Mouse (Mus musculus): ENCODE data around the gene Foxp4.

DNA sequence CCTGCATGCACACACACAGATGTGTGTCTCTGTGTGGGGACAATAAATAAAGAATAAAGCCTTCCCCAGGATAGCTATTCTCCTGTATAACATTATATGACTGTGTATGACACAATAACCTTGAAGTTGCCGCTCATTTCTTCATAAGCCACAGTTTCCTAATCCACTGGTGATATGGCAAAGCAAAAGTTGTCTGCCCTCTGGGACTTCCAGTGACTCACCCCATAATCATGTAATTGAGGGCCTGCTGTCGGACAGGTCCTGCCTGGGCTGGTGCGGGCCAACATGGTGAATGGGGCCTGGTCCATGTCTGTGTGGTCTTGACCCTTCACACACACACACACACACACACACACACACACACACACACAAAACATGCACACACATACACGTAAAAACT lies 70.7 kb downstream of the Foxp4 start:
- no peak for TF ChIP-seq CTCF (IDR thresholded peaks at IDR 0.05; ENCODE audit: low read depth)
- TF ChIP-seq EP300 (optimal IDR thresholded peaks at IDR 0.05): no peak
